In genomic region chr7:44441648-44442109, GRCm38 (mm10) we compare ENCODE assay signal across 8 mouse cellular contexts. TPM values are rescaled to one million over a fixed set of nuclear protein-coding genes. Genes with fewer than 3 reads are reported as not detected.
DNase-seq lines count a peak whose midpoint lies in the region; ATAC-seq lines count a peak whose summit lies in the region.

No protein-coding gene starts in this region.

- H3K4me3 ChIP-seq in heart, embryonic 10.5 days: peak overlapping the region; percentile 63
- peak overlapping the region; percentile 83 for H3K4me3 ChIP-seq in forebrain, embryonic 13.5 days

- 0% methylated on average over 14 of the region's 14 CpGs for WGBS in heart, embryonic 10.5 days
- under 1% methylated on average over 9 of the region's 14 CpGs for WGBS in forebrain, embryonic 13.5 days

- peaks cover 95% of the 10 kb centered on the region for H3K27me3 ChIP-seq in heart, embryonic 10.5 days (ENCODE audit: insufficient read depth, poor library complexity, severe bottlenecking)
- H3K27me3 ChIP-seq in forebrain, embryonic 13.5 days: no peaks in the 10 kb centered on the region

- H3K36me3 ChIP-seq in heart, embryonic 10.5 days: no peaks in the 10 kb centered on the region
- H3K36me3 ChIP-seq in forebrain, embryonic 13.5 days (ENCODE audit: poor library complexity, severe bottlenecking): peaks cover 24% of the 10 kb centered on the region

- no peaks in the 10 kb centered on the region for H3K9me3 ChIP-seq in heart, embryonic 10.5 days
- no peaks in the 10 kb centered on the region for H3K9me3 ChIP-seq in forebrain, embryonic 13.5 days (replicated peaks)

- H3K4me1 ChIP-seq in heart, embryonic 10.5 days: peaks cover 53% of the 10 kb centered on the region
- H3K4me1 ChIP-seq in forebrain, embryonic 13.5 days: peaks cover 63% of the 10 kb centered on the region

- DNase-seq in heart, embryonic 10.5 days (ENCODE audit: low spot score): no peak
- no peak for DNase-seq in heart, adult 8-10 months (ENCODE audit: low spot score)
- peak; percentile 74 for DNase-seq in brain, embryonic 18.5 days (ENCODE audit: low read depth, low spot score)
- peak; percentile 70 to 80 for DNase-seq in left cerebral cortex, postnatal 14 days (ENCODE audit: low spot score in 2 of 2)
- DNase-seq in retina, postnatal 1 day: peak; percentile 91
- no peak for DNase-seq in ovary, postnatal 14 days (ENCODE audit: low spot score)
- no peak for DNase-seq in urinary bladder, adult 18-20 months (ENCODE audit: low spot score in 2 of 2)

- ATAC-seq in forebrain, embryonic 13.5 days: peak; percentile 82

- H3K9ac ChIP-seq in forebrain, embryonic 13.5 days: peak overlapping the region; percentile 100

- H3K27ac ChIP-seq in heart, embryonic 10.5 days: peak overlapping the region; percentile 90
- H3K27ac ChIP-seq in forebrain, embryonic 13.5 days: peak overlapping the region; percentile 99

- H3K4me2 ChIP-seq in forebrain, embryonic 13.5 days: peak overlapping the region; percentile 92

- intact Hi-C loops in left cerebral cortex, postnatal 14 days (cut with DNase I): no loop called here

RNA-seq across cellular contexts. Expression of gene Lrrc4b, which starts 12.9 kb away (rescaled TPM):
- polyA plus RNA-seq in heart, embryonic 10.5 days (2016; fragmentation: Nextera tagmentation; extraction: Ambion mirVana): 1.2 and 1.7 TPM in 2 replicates
- total RNA-seq in heart, adult 8-10 months (2022): 10 to 100 TPM; 33.5 to 37.9 (median 36.4) TPM
- polyA plus RNA-seq in forebrain, embryonic 13.5 days (2015; fragmentation: Nextera tagmentation; extraction: Ambion mirVana): 11.6 and 12.6 TPM in 2 replicates
- total RNA-seq in left cerebral cortex, postnatal 14 days (2021): 100 to 1,000 TPM; 269 to 330 TPM

RNA-seq across cellular contexts. Expression of gene Aspdh, which starts 23.5 kb away (rescaled TPM):
- 0.83 and 1.8 TPM in 2 replicates for polyA plus RNA-seq in heart, embryonic 10.5 days (2016; fragmentation: Nextera tagmentation; extraction: Ambion mirVana)
- 1 to 10 TPM in 1 of 4 experiments, under 1 TPM in 1, not detected in 2; 0.79 to 1.5 TPM for total RNA-seq in heart, adult 8-10 months (2022)
- 3.8 and 4.0 TPM in 2 replicates for polyA plus RNA-seq in forebrain, embryonic 13.5 days (2015; fragmentation: Nextera tagmentation; extraction: Ambion mirVana)
- 10 to 100 TPM; 11.2 to 13.4 TPM for total RNA-seq in left cerebral cortex, postnatal 14 days (2021)

RNA-seq across cellular contexts. Expression of gene Josd2, which starts 26.1 kb away (rescaled TPM):
- 158 and 196 TPM in 2 replicates for polyA plus RNA-seq in heart, embryonic 10.5 days (2016; fragmentation: Nextera tagmentation; extraction: Ambion mirVana)
- total RNA-seq in heart, adult 8-10 months (2022): 100 to 1,000 TPM; 109 to 130 (median 125) TPM
- polyA plus RNA-seq in forebrain, embryonic 13.5 days (2015; fragmentation: Nextera tagmentation; extraction: Ambion mirVana): 49.0 and 56.1 TPM in 2 replicates
- total RNA-seq in left cerebral cortex, postnatal 14 days (2021): 10 to 100 TPM; 60.6 to 63.2 TPM

RNA-seq across cellular contexts. Expression of gene Emc10, which starts 54.6 kb away (rescaled TPM):
- polyA plus RNA-seq in heart, embryonic 10.5 days (2016; fragmentation: Nextera tagmentation; extraction: Ambion mirVana): 92.2 and 95.7 TPM in 2 replicates
- 10 to 100 TPM; 73.8 to 84.8 (median 83.7) TPM for total RNA-seq in heart, adult 8-10 months (2022)
- 101 and 106 TPM in 2 replicates for polyA plus RNA-seq in forebrain, embryonic 13.5 days (2015; fragmentation: Nextera tagmentation; extraction: Ambion mirVana)
- 100 to 1,000 TPM; 145 to 164 TPM for total RNA-seq in left cerebral cortex, postnatal 14 days (2021)

RNA-seq across cellular contexts. Expression of gene Fam71e1, which starts 54.7 kb away (rescaled TPM):
- 9.3 and 11.1 TPM in 2 replicates for polyA plus RNA-seq in heart, embryonic 10.5 days (2016; fragmentation: Nextera tagmentation; extraction: Ambion mirVana)
- 1 to 10 TPM; 2.5 to 6.7 (median 3.3) TPM for total RNA-seq in heart, adult 8-10 months (2022)
- 30.1 and 35.0 TPM in 2 replicates for polyA plus RNA-seq in forebrain, embryonic 13.5 days (2015; fragmentation: Nextera tagmentation; extraction: Ambion mirVana)
- 10 to 100 TPM; 26.5 to 32.5 TPM for total RNA-seq in left cerebral cortex, postnatal 14 days (2021)

Comparison
In these comparisons a context has a peak if more than half of its experiments do, and no peak if none do; other contexts are left out.
1. DNase-seq: peak in brain, embryonic 18.5 days (single experiment), left cerebral cortex, postnatal 14 days (2 of 2) and retina, postnatal 1 day (single experiment); none in heart, embryonic 10.5 days (single experiment), heart, adult 8-10 months (single experiment), ovary, postnatal 14 days (single experiment) and urinary bladder, adult 18-20 months (0 of 2).
2. RNA of gene Lrrc4b, which starts 12.9 kb away (total RNA-seq): 269 to 330 TPM in left cerebral cortex, postnatal 14 days; 33.5 to 37.9 TPM in heart, adult 8-10 months; every median in the first group is over 4 times any median in the second.
3. RNA of gene Aspdh, which starts 23.5 kb away (total RNA-seq): 11.2 to 13.4 TPM in left cerebral cortex, postnatal 14 days; 0.79 to 1.5 TPM in heart, adult 8-10 months; every median in the first group is over 4 times any median in the second.